Mouse (Mus musculus): ENCODE data around the gene Maff. TPM values are rescaled to one million over a fixed set of nuclear protein-coding genes. Genes with fewer than 3 reads are reported as not detected.
A peak's percentile ranks its signal among the peaks of the same experiment; 100 is the strongest.

Maff gene
- polyA plus RNA-seq, 1 experiment from 2014 or later: 1.1 TPM

DNA sequence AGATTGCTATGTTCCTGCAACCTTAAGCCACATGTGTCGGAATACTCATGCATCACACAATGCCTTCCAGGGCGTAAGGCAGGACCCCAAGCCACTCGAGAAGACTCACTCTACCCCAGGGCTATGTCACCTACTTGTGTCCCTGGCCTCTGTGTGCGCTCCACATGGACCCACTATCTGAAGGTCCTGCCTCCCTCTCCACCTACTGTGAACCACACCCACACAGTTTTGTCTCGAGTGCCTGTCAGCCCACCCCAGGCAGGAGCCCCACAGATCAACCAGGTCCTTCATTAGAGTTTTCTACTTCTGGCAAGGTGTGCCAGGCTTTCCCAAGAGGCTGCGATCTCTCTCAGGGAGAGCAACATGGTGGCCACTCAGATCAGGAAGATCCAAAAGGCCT is 48.9 kb downstream of the Maff start:
- Histone ChIP-seq H3K9ac (replicated peaks; ENCODE audit: low read depth, low read length) (no peak overlapping the region), H3K36me3 (ENCODE audit: control insufficient read depth, insufficient read depth) (no peaks in the 10 kb centered on the region), H3K4me3 (replicated peaks; ENCODE audit: low read length) (no peak overlapping the region), H3K27ac (ENCODE audit: low read length) (no peak overlapping the region), H3K4me1 (replicated peaks; ENCODE audit: control insufficient read depth, insufficient read depth, low read length) (peaks cover 13% of the 10 kb centered on the region), H3K4me2 (ENCODE audit: low read length) (no peak overlapping the region), H3K27me3 (replicated peaks; ENCODE audit: control insufficient read depth, insufficient read depth, low read length) (no peaks in the 10 kb centered on the region), H3K9me3 (ENCODE audit: control insufficient read depth, low read length) (no peaks in the 10 kb centered on the region)
- no peak for ATAC-seq
- WGBS: 81% methylated on average over 6 of the region's 6 CpGs

DNA sequence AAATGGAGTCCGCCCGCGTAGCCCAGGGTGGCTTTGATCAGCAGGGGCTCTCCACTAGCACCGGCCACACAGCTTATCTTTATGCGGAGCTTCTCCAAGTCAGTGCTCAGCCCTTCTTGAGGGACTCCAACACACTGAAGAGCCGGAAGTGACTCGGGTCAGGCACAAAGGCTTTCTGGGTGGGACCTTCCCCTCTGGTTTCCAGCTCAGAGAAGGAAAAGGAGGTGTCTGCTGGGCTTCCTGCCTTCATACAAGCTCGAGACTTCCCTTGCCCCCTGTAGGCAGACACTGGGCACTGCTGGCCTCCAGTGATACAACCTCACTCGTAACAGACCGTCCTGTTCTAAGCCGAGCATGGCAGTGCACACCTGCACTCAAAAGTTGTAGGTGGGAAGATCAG is 50.3 kb downstream of the Maff start:
- H3K9me3 ChIP-seq (ENCODE audit: control insufficient read depth, low read length): no peaks in the 10 kb centered on the region
- no peak overlapping the region for H3K4me2 ChIP-seq (ENCODE audit: low read length)
- no peak overlapping the region for H3K9ac ChIP-seq (replicated peaks; ENCODE audit: low read depth, low read length)
- 87% methylated on average over 11 of the region's 11 CpGs for whole genome bisulfite sequencing
- H3K36me3 ChIP-seq (ENCODE audit: control insufficient read depth, insufficient read depth): no peaks in the 10 kb centered on the region
- no peaks in the 10 kb centered on the region for H3K27me3 ChIP-seq (replicated peaks; ENCODE audit: control insufficient read depth, insufficient read depth, low read length)
- H3K4me3 ChIP-seq (replicated peaks; ENCODE audit: low read length): no peak overlapping the region
- peaks cover 24% of the 10 kb centered on the region for H3K4me1 ChIP-seq (replicated peaks; ENCODE audit: control insufficient read depth, insufficient read depth, low read length)
- ATAC-seq: no peak
- H3K27ac ChIP-seq (ENCODE audit: low read length): no peak overlapping the region

DNA sequence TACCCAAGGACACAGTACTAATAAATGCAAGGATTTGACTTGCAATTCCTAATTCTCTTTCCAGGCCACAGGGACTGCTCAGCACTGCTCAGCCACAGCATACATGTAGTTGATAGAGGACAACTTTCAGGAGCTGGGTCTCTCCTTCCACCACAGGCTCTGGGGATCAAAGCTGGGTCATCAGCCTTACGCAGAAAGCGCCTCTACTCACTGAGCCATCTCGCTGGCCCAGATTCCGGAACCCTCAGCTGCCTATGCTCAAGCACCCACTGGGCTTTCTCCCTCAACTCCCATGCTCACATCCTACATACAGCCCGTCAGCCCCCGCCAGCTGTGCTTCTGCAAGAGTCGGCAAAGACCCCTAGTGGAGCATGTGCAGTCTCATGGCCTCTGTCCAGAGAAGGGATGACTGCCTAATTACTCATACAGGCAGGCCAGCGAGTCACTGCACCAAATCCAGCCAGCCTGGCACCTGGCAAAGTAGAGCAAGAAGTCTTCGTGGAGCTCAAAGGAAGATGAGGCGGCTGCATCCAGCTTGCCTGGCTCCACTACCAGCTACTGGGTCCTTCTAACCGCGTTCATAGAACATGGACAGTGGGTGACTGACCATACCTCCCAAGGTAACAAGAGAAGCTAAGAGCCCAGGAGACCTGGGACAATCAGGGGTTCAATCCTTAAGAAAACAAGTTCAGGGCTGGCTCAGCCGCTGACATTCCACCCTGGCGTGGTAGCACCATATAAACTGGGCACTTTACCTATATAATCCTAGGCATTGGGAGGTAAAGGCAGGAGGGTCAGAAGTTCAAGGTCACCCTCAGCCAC is 53.0 kb downstream of the Maff start:
- Histone ChIP-seq H3K4me1 (replicated peaks; ENCODE audit: control insufficient read depth, insufficient read depth, low read length) (peaks cover 35% of the 10 kb centered on the region), H3K27me3 (replicated peaks; ENCODE audit: control insufficient read depth, insufficient read depth, low read length) (no peaks in the 10 kb centered on the region), H3K4me3 (replicated peaks; ENCODE audit: low read length) (no peak overlapping the region), H3K4me2 (ENCODE audit: low read length) (no peak overlapping the region), H3K9ac (replicated peaks; ENCODE audit: low read depth, low read length) (no peak overlapping the region), H3K9me3 (ENCODE audit: control insufficient read depth, low read length) (no peaks in the 10 kb centered on the region), H3K36me3 (ENCODE audit: control insufficient read depth, insufficient read depth) (no peaks in the 10 kb centered on the region), H3K27ac (ENCODE audit: low read length) (no peak overlapping the region)
- WGBS: 82% methylated on average over 14 of the region's 14 CpGs
- ATAC-seq: no peak

DNA sequence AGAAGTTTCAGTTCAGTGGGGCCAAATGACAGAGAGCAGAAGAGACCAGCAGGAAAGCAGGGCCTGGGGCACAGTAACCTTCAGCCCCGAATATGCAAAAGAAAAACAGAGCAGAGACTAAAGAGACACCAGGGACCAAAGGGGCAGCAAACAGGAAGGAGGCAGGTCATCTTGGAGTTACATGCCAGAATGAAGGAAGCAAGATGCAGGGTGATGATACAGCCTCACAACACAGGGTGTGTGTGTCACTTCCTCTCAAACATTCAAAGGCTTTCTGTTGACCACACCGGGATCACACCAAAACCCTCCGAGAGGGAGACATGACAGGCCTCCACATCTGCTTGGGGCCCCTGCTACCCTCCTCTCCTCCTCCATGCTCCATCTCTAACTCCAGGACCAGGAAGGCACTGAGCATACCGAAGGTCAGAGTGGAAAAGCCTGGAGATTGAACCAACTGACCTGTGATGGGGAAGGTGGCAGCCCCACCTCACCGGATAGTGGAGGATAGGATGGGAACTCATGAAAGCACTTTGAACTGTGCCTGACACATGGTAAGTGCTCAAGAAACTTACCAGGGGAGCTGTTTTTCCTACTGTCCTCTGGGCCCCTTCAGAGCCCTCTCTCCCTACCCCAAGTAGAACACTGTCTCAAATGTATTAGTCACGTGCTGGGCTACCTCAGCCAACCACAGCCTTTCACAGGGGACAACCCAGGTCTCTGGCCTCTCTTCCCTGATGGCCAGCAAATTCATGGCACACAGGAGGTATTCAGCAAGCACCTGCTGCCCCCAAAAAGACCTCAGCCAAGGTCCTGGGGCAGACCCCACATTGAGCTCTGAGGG is 53.9 kb downstream of the Maff start:
- Histone ChIP-seq H3K36me3 (ENCODE audit: control insufficient read depth, insufficient read depth) (no peaks in the 10 kb centered on the region), H3K9ac (replicated peaks; ENCODE audit: low read depth, low read length) (no peak overlapping the region), H3K4me1 (replicated peaks; ENCODE audit: control insufficient read depth, insufficient read depth, low read length) (peaks cover 35% of the 10 kb centered on the region), H3K4me3 (replicated peaks; ENCODE audit: low read length) (no peak overlapping the region), H3K9me3 (ENCODE audit: control insufficient read depth, low read length) (no peaks in the 10 kb centered on the region), H3K27me3 (replicated peaks; ENCODE audit: control insufficient read depth, insufficient read depth, low read length) (no peaks in the 10 kb centered on the region), H3K4me2 (ENCODE audit: low read length) (no peak overlapping the region), H3K27ac (ENCODE audit: low read length) (no peak overlapping the region)
- 84% methylated on average over 6 of the region's 6 CpGs for WGBS
- no peak for ATAC-seq

DNA sequence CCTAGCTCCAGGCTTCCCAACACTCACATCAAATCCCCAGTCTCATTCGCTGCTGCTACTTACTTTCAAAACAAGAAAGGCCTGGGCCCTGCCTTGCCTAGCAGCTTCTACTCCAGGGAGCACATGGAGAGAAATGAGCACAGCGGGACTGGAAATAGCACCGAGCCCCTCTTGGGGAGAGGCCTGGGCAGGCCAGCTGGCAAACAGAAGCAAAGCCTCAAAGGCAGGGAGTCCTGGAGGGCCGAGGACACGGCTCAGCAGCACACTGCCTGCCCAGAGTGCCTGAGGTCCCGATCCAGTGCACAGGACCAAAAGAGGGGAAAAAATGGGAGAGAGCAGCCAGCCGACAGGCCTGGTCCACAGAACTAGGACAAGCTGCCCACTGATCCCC is 54.5 kb downstream of the Maff start:
- Histone ChIP-seq H3K27me3 (replicated peaks; ENCODE audit: control insufficient read depth, insufficient read depth, low read length) (no peaks in the 10 kb centered on the region), H3K4me1 (replicated peaks; ENCODE audit: control insufficient read depth, insufficient read depth, low read length) (peaks cover 35% of the 10 kb centered on the region), H3K4me2 (ENCODE audit: low read length) (no peak overlapping the region), H3K27ac (ENCODE audit: low read length) (no peak overlapping the region), H3K9me3 (ENCODE audit: control insufficient read depth, low read length) (no peaks in the 10 kb centered on the region), H3K36me3 (ENCODE audit: control insufficient read depth, insufficient read depth) (no peaks in the 10 kb centered on the region), H3K9ac (replicated peaks; ENCODE audit: low read depth, low read length) (no peak overlapping the region), H3K4me3 (replicated peaks; ENCODE audit: low read length) (no peak overlapping the region)
- no peak for ATAC-seq
- 55% methylated on average over 6 of the region's 7 CpGs for WGBS

DNA sequence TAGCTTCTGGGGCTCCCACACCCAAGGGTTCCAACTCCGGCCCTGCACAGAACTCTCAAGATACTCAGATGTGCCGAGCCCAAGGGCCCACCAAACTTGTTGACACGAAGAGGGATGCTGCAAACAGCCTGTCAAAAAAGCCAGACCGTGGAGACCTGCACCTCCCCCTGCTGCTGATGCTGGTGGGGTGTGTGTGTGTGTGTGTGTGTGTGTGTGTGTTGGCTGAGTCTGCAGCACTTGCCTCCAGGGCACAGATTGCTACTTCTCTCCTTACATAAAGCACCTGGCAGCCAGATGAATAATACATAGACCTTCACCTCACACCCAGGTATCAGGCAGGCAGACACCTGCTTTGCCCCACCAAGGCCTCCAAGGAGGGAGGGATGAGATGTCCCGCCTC is 55.8 kb downstream of the Maff start:
- ATAC-seq: no peak; the same call in 1 of the 2 replicates
- Histone ChIP-seq H3K4me2 (ENCODE audit: low read length) (peak overlapping the region; percentile 86), H3K9ac (replicated peaks; ENCODE audit: low read depth, low read length) (peak overlapping the region; percentile 82), H3K4me1 (replicated peaks; ENCODE audit: control insufficient read depth, insufficient read depth, low read length) (peaks cover 35% of the 10 kb centered on the region), H3K9me3 (ENCODE audit: control insufficient read depth, low read length) (no peaks in the 10 kb centered on the region), H3K27me3 (replicated peaks; ENCODE audit: control insufficient read depth, insufficient read depth, low read length) (no peaks in the 10 kb centered on the region), H3K27ac (ENCODE audit: low read length) (no peak overlapping the region), H3K4me3 (replicated peaks; ENCODE audit: low read length) (peak overlapping the region; percentile 72), H3K36me3 (ENCODE audit: control insufficient read depth, insufficient read depth) (no peaks in the 10 kb centered on the region)
- WGBS: 14% methylated on average over 5 of the region's 5 CpGs

DNA sequence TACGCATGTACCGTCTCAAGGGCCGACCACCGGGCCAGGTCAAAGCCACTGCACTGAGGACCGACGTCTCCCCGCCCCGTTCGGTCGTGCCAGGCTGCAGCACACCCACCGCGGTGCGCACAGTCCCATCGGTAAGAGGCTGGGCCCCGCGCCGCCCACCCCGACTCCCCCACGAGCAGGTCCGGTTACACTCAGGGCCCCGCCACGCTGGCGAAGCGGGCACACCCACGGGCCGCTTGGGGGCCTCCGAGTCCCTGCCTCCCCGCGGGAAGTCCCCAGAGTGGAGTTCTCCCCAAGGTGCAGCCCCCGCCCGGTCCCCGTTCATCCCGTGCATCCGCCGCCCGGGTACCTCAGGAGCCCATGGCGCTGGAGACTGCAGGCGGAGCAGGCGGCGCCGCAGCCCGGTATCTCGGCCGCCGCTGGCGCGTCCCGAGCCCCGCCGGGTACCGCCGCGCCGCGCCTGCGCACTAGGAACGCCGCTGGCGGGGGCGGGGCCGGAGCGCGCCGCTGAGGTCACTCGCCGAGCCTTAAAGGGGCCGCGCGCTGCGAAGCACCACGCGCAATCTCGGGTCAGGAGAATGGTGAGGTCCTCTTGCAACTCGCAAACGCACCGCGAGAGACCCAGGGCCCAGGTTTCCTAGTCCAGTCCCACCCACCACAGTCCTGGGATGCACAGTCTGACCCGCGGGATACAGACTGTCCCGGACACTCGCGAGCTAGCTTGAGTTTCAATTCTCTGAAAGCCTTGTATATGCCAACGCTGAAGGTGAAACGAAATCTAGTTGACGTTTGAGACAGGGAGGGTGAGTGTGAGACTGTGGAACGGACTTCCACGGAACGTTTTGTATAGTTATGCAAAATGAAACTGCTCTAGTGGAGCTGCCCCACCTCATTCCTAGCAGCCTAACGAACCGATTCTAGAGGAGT is 56.7 kb downstream of the Maff start, which contains the start of gene Tmem184b:
Gene Tmem184b, minus strand, starts transcription at position 734 of the 927 bp plus-strand sequence.
- H3K4me1 ChIP-seq (replicated peaks; ENCODE audit: control insufficient read depth, insufficient read depth, low read length): peaks cover 35% of the 10 kb centered on the region
- H3K9me3 ChIP-seq (ENCODE audit: control insufficient read depth, low read length): no peaks in the 10 kb centered on the region
- H3K36me3 ChIP-seq (ENCODE audit: control insufficient read depth, insufficient read depth): no peaks in the 10 kb centered on the region
- peak within 1 kb of the TSS; percentile 82 for H3K9ac ChIP-seq (replicated peaks; ENCODE audit: low read depth, low read length)
- peak within 1 kb of the TSS; percentile 60 for H3K27ac ChIP-seq (ENCODE audit: low read length)
- H3K4me2 ChIP-seq (ENCODE audit: low read length): peak within 1 kb of the TSS; percentile 86
- H3K27me3 ChIP-seq (replicated peaks; ENCODE audit: control insufficient read depth, insufficient read depth, low read length): no peaks in the 10 kb centered on the region
- under 1% methylated on average over 87 of the region's 90 CpGs for WGBS
- H3K4me3 ChIP-seq (replicated peaks; ENCODE audit: low read length): peak within 1 kb of the TSS; percentile 72
- peak; percentile 92 for ATAC-seq

DNA sequence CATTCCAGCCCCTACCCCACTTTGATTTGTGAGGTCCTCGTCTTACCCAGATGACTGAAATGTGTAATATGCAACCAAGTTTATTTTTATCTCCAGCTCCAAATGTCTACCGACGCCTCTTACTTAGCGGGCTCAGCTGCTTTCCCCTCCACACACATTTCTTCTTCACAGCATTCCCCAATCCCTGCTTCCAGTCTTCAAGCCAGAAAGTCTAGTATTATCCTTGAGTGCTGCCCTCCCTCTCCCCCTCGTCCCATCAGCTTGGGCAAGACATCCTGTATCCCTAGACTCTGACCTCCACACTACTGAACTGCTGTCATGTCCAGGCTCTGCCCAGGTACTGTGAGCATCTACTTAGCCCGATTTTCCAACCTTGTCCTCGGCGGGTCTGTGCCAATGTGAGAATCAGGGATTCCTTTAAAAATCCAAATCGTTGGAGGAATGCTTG is 57.4 kb downstream of the Maff start:
- Histone ChIP-seq H3K27me3 (replicated peaks; ENCODE audit: control insufficient read depth, insufficient read depth, low read length) (no peaks in the 10 kb centered on the region), H3K4me2 (ENCODE audit: low read length) (peak overlapping the region; percentile 86), H3K9ac (replicated peaks; ENCODE audit: low read depth, low read length) (peak overlapping the region; percentile 82), H3K36me3 (ENCODE audit: control insufficient read depth, insufficient read depth) (no peaks in the 10 kb centered on the region), H3K4me1 (replicated peaks; ENCODE audit: control insufficient read depth, insufficient read depth, low read length) (peaks cover 35% of the 10 kb centered on the region), H3K27ac (ENCODE audit: low read length) (no peak overlapping the region; the same call in 1 of the 2 replicates), H3K4me3 (replicated peaks; ENCODE audit: low read length) (peak overlapping the region; percentile 72), H3K9me3 (ENCODE audit: control insufficient read depth, low read length) (no peaks in the 10 kb centered on the region)
- WGBS: 19% methylated on average over 9 of the region's 9 CpGs
- 0 out of 2 replicates have a peak, but pooled peaks have one; percentile 16 for ATAC-seq

Data from forebrain, embryonic 16.5 days (tissue).